Mouse (Mus musculus): ENCODE data around the gene Epb41l1. TPM values are rescaled to one million over a fixed set of nuclear protein-coding genes. Genes with fewer than 3 reads are reported as not detected.
"Not testable (repeated sequence)": the region's sequence is repeated elsewhere in the genome, so short reads cannot be mapped to it uniquely, and the experiment has no call there.

Gene Epb41l1
- polyA plus RNA-seq, 1 experiment from 2014 or later, result 0.76 TPM

- WGBS, result 72% methylated on average over 5 of the region's 5 CpGs
- no peak overlapping the region for H3K4me3 ChIP-seq (ENCODE audit: low read length)
- no peaks in the 10 kb centered on the region for H3K27me3 ChIP-seq (ENCODE audit: control insufficient read depth, insufficient read depth, low read length)
- no peak overlapping the region for H3K9ac ChIP-seq (ENCODE audit: low read length)
- H3K36me3 ChIP-seq (ENCODE audit: control insufficient read depth, insufficient read depth), result 0 out of 2 replicates have a peak, but pooled peaks cover 2% of the 10 kb centered on the region
- no peaks in the 10 kb centered on the region for H3K4me1 ChIP-seq (ENCODE audit: control insufficient read depth, insufficient read depth, low read length)
- H3K4me2 ChIP-seq (ENCODE audit: low read depth, low read length), result no peak overlapping the region
- no peak overlapping the region for H3K27ac ChIP-seq (ENCODE audit: low read length)
- no peak for ATAC-seq (replicated peaks; ENCODE audit: extremely low read depth, insufficient read depth, low FRiP score)
- H3K9me3 ChIP-seq (replicated peaks; ENCODE audit: control insufficient read depth, low read length), result no peaks in the 10 kb centered on the region
Observed at GRCm38 (mm10) chr2:156496816-156497566, 76.3 kb downstream of the Epb41l1 start.

GRCm38 (mm10) chr2:156497915-156498314, 77.2 kb downstream of the Epb41l1 start:
- H3K4me2 ChIP-seq (ENCODE audit: low read depth, low read length), result no peak overlapping the region
- 51% methylated on average over 5 of the region's 5 CpGs for WGBS
- H3K27me3 ChIP-seq (ENCODE audit: control insufficient read depth, insufficient read depth, low read length), result no peaks in the 10 kb centered on the region
- no peaks in the 10 kb centered on the region for H3K4me1 ChIP-seq (ENCODE audit: control insufficient read depth, insufficient read depth, low read length)
- 0 out of 2 replicates have a peak, but pooled peaks cover 2% of the 10 kb centered on the region for H3K36me3 ChIP-seq (ENCODE audit: control insufficient read depth, insufficient read depth)
- H3K9ac ChIP-seq (ENCODE audit: low read length), result no peak overlapping the region
- H3K27ac ChIP-seq (ENCODE audit: low read length), result no peak overlapping the region
- H3K4me3 ChIP-seq (ENCODE audit: low read length), result no peak overlapping the region
- no peaks in the 10 kb centered on the region for H3K9me3 ChIP-seq (replicated peaks; ENCODE audit: control insufficient read depth, low read length)
- ATAC-seq (replicated peaks; ENCODE audit: extremely low read depth, insufficient read depth, low FRiP score), result no peak

- no peak overlapping the region for H3K4me2 ChIP-seq (ENCODE audit: low read depth, low read length)
- no peaks in the 10 kb centered on the region for H3K27me3 ChIP-seq (ENCODE audit: control insufficient read depth, insufficient read depth, low read length)
- H3K4me1 ChIP-seq (ENCODE audit: control insufficient read depth, insufficient read depth, low read length), result no peaks in the 10 kb centered on the region
- no peak overlapping the region for H3K4me3 ChIP-seq (ENCODE audit: low read length)
- no peaks in the 10 kb centered on the region for H3K9me3 ChIP-seq (replicated peaks; ENCODE audit: control insufficient read depth, low read length)
- 83% methylated on average over 1 of the region's 1 CpGs for WGBS
- ATAC-seq (replicated peaks; ENCODE audit: extremely low read depth, insufficient read depth, low FRiP score), result no peak
- no peak overlapping the region for H3K27ac ChIP-seq (ENCODE audit: low read length)
- H3K36me3 ChIP-seq (ENCODE audit: control insufficient read depth, insufficient read depth), result peaks cover 3% of the 10 kb centered on the region; the same call in 1 of the 2 replicates
- no peak overlapping the region for H3K9ac ChIP-seq (ENCODE audit: low read length)
Observed at GRCm38 (mm10) chr2:156501025-156501424, 80.3 kb downstream of the Epb41l1 start.

DNA sequence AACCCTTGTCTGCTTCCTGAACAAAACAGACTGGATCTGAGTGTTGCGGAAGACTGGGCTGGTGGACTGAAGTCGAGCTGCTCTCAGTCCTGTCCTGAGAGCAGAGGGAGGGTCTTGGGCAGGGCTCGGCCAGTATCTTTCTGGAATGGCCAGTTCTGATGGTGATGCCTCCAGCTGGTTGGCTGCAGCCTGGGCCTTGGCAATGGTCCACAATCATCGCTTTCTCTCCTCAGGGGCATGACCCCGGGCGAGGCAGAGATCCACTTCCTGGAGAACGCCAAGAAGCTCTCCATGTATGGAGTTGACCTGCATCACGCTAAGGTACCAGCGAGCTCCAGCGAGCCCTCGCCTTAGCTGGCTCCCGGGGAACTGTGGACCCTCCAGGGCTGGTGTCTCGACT, 84.8 kb downstream of the Epb41l1 start:
- Histone ChIP-seq H3K27ac (ENCODE audit: low read length) (no peak overlapping the region), H3K9me3 (replicated peaks; ENCODE audit: control insufficient read depth, low read length) (no peaks in the 10 kb centered on the region), H3K4me2 (ENCODE audit: low read depth, low read length) (no peak overlapping the region), H3K4me3 (ENCODE audit: low read length) (no peak overlapping the region), H3K27me3 (ENCODE audit: control insufficient read depth, insufficient read depth, low read length) (no peaks in the 10 kb centered on the region), H3K36me3 (ENCODE audit: control insufficient read depth, insufficient read depth) (peaks cover 3% of the 10 kb centered on the region; the same call in 1 of the 2 replicates), H3K9ac (ENCODE audit: low read length) (no peak overlapping the region), H3K4me1 (ENCODE audit: control insufficient read depth, insufficient read depth, low read length) (no peaks in the 10 kb centered on the region)
- ATAC-seq (replicated peaks; ENCODE audit: extremely low read depth, insufficient read depth, low FRiP score), result 0 out of 2 replicates have a peak, but pooled peaks have one; percentile 14
- WGBS, result 70% methylated on average over 13 of the region's 13 CpGs

DNA sequence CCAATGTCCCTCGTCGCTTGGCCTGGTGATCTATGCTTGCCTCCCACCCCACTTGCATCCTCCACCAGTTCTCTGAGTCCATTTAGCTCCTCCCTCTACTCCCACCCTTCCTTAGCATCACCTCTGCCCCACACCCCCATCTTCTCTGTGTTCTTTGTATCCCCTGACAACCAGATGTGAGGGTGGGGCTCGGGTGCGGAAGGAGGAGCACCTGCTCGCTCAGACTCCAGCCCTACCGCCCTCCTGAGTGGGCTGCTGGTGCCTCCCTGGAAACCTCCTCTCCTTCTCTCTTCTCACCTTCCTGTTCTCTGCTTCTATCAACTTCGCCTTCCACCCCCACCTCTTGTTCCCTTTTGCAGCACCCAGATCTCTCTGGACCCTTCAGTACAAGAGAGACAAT, 91.3 kb downstream of the Epb41l1 start:
- Histone ChIP-seq H3K36me3 (ENCODE audit: control insufficient read depth, insufficient read depth) (no peaks in the 10 kb centered on the region), H3K4me1 (ENCODE audit: control insufficient read depth, insufficient read depth, low read length) (no peaks in the 10 kb centered on the region), H3K9ac (ENCODE audit: low read length) (no peak overlapping the region), H3K9me3 (replicated peaks; ENCODE audit: control insufficient read depth, low read length) (no peaks in the 10 kb centered on the region), H3K27ac (ENCODE audit: low read length) (no peak overlapping the region), H3K4me3 (ENCODE audit: low read length) (no peak overlapping the region), H3K4me2 (ENCODE audit: low read depth, low read length) (no peak overlapping the region), H3K27me3 (ENCODE audit: control insufficient read depth, insufficient read depth, low read length) (no peaks in the 10 kb centered on the region)
- no peak for ATAC-seq (replicated peaks; ENCODE audit: extremely low read depth, insufficient read depth, low FRiP score)
- WGBS, result 81% methylated on average over 7 of the region's 7 CpGs

- Histone ChIP-seq H3K4me3 (ENCODE audit: low read length) (no peak overlapping the region), H3K27ac (ENCODE audit: low read length) (no peak overlapping the region), H3K27me3 (ENCODE audit: control insufficient read depth, insufficient read depth, low read length) (no peaks in the 10 kb centered on the region), H3K4me1 (ENCODE audit: control insufficient read depth, insufficient read depth, low read length) (no peaks in the 10 kb centered on the region), H3K9me3 (replicated peaks; ENCODE audit: control insufficient read depth, low read length) (no peaks in the 10 kb centered on the region), H3K36me3 (ENCODE audit: control insufficient read depth, insufficient read depth) (no peaks in the 10 kb centered on the region), H3K4me2 (ENCODE audit: low read depth, low read length) (no peak overlapping the region), H3K9ac (ENCODE audit: low read length) (no peak overlapping the region)
- WGBS, result 50% methylated on average over 4 of the region's 6 CpGs
- no peak for ATAC-seq (replicated peaks; ENCODE audit: extremely low read depth, insufficient read depth, low FRiP score)
Observed at GRCm38 (mm10) chr2:156512561-156512960, 91.9 kb downstream of the Epb41l1 start.

DNA sequence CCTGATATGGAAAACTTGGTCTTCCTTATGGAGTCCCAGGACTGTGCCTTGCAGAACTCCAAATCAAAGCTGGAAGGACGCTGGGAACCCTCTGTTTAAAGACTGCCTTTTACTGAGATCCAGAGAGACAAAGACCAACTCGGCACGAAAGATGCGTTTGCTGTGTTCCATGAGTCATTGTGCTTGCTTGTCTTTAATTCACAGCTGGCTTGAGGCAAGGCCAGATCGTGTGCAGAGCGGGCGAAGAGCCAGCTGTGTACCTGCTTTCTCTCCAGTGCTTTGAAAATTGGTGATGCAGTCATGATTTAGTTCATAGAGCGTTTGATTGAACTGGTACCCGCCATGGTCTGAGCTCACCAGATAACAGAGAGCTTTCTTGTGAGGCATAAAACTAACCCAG, 94.4 kb downstream of the Epb41l1 start:
- no peak for ATAC-seq (replicated peaks; ENCODE audit: extremely low read depth, insufficient read depth, low FRiP score)
- no peaks in the 10 kb centered on the region for H3K4me1 ChIP-seq (ENCODE audit: control insufficient read depth, insufficient read depth, low read length)
- no peak overlapping the region for H3K4me3 ChIP-seq (ENCODE audit: low read length)
- H3K4me2 ChIP-seq (ENCODE audit: low read depth, low read length), result no peak overlapping the region
- H3K27ac ChIP-seq (ENCODE audit: low read length), result no peak overlapping the region
- no peaks in the 10 kb centered on the region for H3K27me3 ChIP-seq (ENCODE audit: control insufficient read depth, insufficient read depth, low read length)
- H3K36me3 ChIP-seq (ENCODE audit: control insufficient read depth, insufficient read depth), result no peaks in the 10 kb centered on the region
- no peaks in the 10 kb centered on the region for H3K9me3 ChIP-seq (replicated peaks; ENCODE audit: control insufficient read depth, low read length)
- H3K9ac ChIP-seq (ENCODE audit: low read length), result no peak overlapping the region
- 79% methylated on average over 9 of the region's 9 CpGs for WGBS

- H3K27ac ChIP-seq (ENCODE audit: low read length), result no peak overlapping the region
- no peaks in the 10 kb centered on the region for H3K27me3 ChIP-seq (ENCODE audit: control insufficient read depth, insufficient read depth, low read length)
- H3K9ac ChIP-seq (ENCODE audit: low read length), result no peak overlapping the region
- no peak overlapping the region for H3K4me3 ChIP-seq (ENCODE audit: low read length)
- no peaks in the 10 kb centered on the region for H3K4me1 ChIP-seq (ENCODE audit: control insufficient read depth, insufficient read depth, low read length)
- WGBS, result 23% methylated on average over 7 of the region's 7 CpGs
- no peak overlapping the region for H3K4me2 ChIP-seq (ENCODE audit: low read depth, low read length)
- H3K9me3 ChIP-seq (replicated peaks; ENCODE audit: control insufficient read depth, low read length), result no peaks in the 10 kb centered on the region
- no peaks in the 10 kb centered on the region for H3K36me3 ChIP-seq (ENCODE audit: control insufficient read depth, insufficient read depth)
- ATAC-seq (replicated peaks; ENCODE audit: extremely low read depth, insufficient read depth, low FRiP score), result 0 out of 2 replicates have a peak, but pooled peaks have one; percentile 23
Observed at GRCm38 (mm10) chr2:156515565-156516185, 95.0 kb downstream of the Epb41l1 start.

DNA sequence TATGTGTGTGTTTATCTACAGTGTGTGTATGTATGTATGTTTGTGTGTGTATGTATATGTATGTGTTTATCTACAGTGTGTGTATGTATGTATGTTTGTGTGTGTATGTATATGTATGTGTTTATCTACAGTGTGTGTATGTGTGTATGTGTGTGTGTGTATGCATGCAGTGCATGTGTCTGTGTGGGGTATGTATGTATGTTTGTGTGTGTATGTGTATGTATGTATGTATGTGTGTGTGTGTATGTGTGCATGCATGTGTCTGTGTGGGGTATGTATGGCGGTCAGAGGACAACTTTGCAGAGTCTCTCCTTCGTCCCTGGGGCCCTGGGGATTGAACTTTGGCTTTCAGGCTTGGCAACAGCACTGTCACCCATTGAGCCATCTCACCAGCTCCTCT, 96.0 kb downstream of the Epb41l1 start:
- not testable (repeated sequence) for H3K27me3 ChIP-seq (ENCODE audit: control insufficient read depth, insufficient read depth, low read length); H3K9ac ChIP-seq (ENCODE audit: low read length); H3K9me3 ChIP-seq (replicated peaks; ENCODE audit: control insufficient read depth, low read length); H3K4me3 ChIP-seq (ENCODE audit: low read length); H3K4me2 ChIP-seq (ENCODE audit: low read depth, low read length); H3K27ac ChIP-seq (ENCODE audit: low read length); ATAC-seq (replicated peaks; ENCODE audit: extremely low read depth, insufficient read depth, low FRiP score); H3K36me3 ChIP-seq (ENCODE audit: control insufficient read depth, insufficient read depth); H3K4me1 ChIP-seq (ENCODE audit: control insufficient read depth, insufficient read depth, low read length)
- WGBS, result 73% methylated on average over 2 of the region's 2 CpGs

Data from heart, embryonic 16.5 days (tissue).